Mouse (Mus musculus) CH12.LX (cell line): ENCODE results near the gene Aurkb. TPM values are rescaled to one million over a fixed set of nuclear protein-coding genes. Genes with fewer than 3 reads are reported as not detected.

Experiments
- polyA plus RNA-seq: library from polyadenylated mRNA; unstranded; fragments of >175 nt; gene quantifications from 2 replicates; pipeline ENCODE4 v1.2.1, GENCODE M21; 2012; ENCODE audit warnings: low read depth; ENCODE audit not compliant: insufficient read length
- total RNA-seq, 2 experiments: library from RNA; depleted of rRNA; stranded (reverse); fragments of 300-350 nt in 1 of 2; fragments of >200 nt in 1 of 2; gene quantifications; 2 replicates each; pipeline ENCODE4 v1.2.3; 2012 to 2014

Gene Aurkb
- total and polyA plus RNA-seq, 3 experiments, result 170 to 200 (median 190) TPM

Other genes starting within 250 kb of the Aurkb start
- gene Ndel1, start 173.8 kb upstream of the Aurkb start, total RNA-seq (2012; rRNA removed), result 30.3 and 31.1 TPM in 2 replicates
- gene Ndel1, start 173.8 kb upstream of the Aurkb start, total RNA-seq (2014; rRNA removed), result 46.9 and 47.0 TPM in 2 replicates
- gene Ndel1, start 173.8 kb upstream of the Aurkb start, polyA plus RNA-seq, result 35.2 and 54.4 TPM in 2 replicates
- gene Rnf222, start 157.1 kb upstream of the Aurkb start, total RNA-seq (2012; rRNA removed), result not detected in 2 replicates
- not detected in 2 replicates for gene Rnf222, start 157.1 kb upstream of the Aurkb start, total RNA-seq (2014; rRNA removed)
- not detected in 2 replicates for gene Rnf222, start 157.1 kb upstream of the Aurkb start, polyA plus RNA-seq
- 6,137 and 6,551 TPM in 2 replicates for gene Rpl26, start 144.1 kb upstream of the Aurkb start, total RNA-seq (2012; rRNA removed)
- gene Rpl26, start 144.1 kb upstream of the Aurkb start, total RNA-seq (2014; rRNA removed), result 6,202 and 6,508 TPM in 2 replicates
- gene Rpl26, start 144.1 kb upstream of the Aurkb start, polyA plus RNA-seq, result 3,408 and 4,622 TPM in 2 replicates
- not detected in 2 replicates for gene Odf4, start 118.6 kb upstream of the Aurkb start, total RNA-seq (2012; rRNA removed)
- gene Odf4, start 118.6 kb upstream of the Aurkb start, total RNA-seq (2014; rRNA removed), result not detected in 2 replicates
- gene Odf4, start 118.6 kb upstream of the Aurkb start, polyA plus RNA-seq, result not detected in 2 replicates
- gene Arhgef15, start 88.2 kb upstream of the Aurkb start, total RNA-seq (2012; rRNA removed), result 0.04 TPM in 1 of 2 replicates, not detected in the other
- gene Arhgef15, start 88.2 kb upstream of the Aurkb start, total RNA-seq (2014; rRNA removed), result not detected in 2 replicates
- gene Arhgef15, start 88.2 kb upstream of the Aurkb start, polyA plus RNA-seq, result 0.12 TPM in 1 of 2 replicates, not detected in the other
- gene Slc25a35, start 77.5 kb upstream of the Aurkb start, total RNA-seq (2012; rRNA removed), result 1.6 and 3.9 TPM in 2 replicates
- not detected in 2 replicates for gene Slc25a35, start 77.5 kb upstream of the Aurkb start, total RNA-seq (2014; rRNA removed)
- 0.83 and 1.0 TPM in 2 replicates for gene Slc25a35, start 77.5 kb upstream of the Aurkb start, polyA plus RNA-seq
- gene Rangrf, start 70.5 kb upstream of the Aurkb start, total RNA-seq (2012; rRNA removed), result 106 and 160 TPM in 2 replicates
- gene Rangrf, start 70.5 kb upstream of the Aurkb start, total RNA-seq (2014; rRNA removed), result 154 and 158 TPM in 2 replicates
- 95.5 and 111 TPM in 2 replicates for gene Rangrf, start 70.5 kb upstream of the Aurkb start, polyA plus RNA-seq
- 110 and 132 TPM in 2 replicates for gene Pfas, start 37.2 kb upstream of the Aurkb start, total RNA-seq (2012; rRNA removed)
- gene Pfas, start 37.2 kb upstream of the Aurkb start, total RNA-seq (2014; rRNA removed), result 61.9 and 65.0 TPM in 2 replicates
- 66.5 and 72.9 TPM in 2 replicates for gene Pfas, start 37.2 kb upstream of the Aurkb start, polyA plus RNA-seq
- 40.1 and 44.8 TPM in 2 replicates for gene Ctc1, start 29.7 kb upstream of the Aurkb start, total RNA-seq (2012; rRNA removed)
- gene Ctc1, start 29.7 kb upstream of the Aurkb start, total RNA-seq (2014; rRNA removed), result 20.5 and 22.7 TPM in 2 replicates
- gene Ctc1, start 29.7 kb upstream of the Aurkb start, polyA plus RNA-seq, result 44.1 and 69.8 TPM in 2 replicates
- gene Borcs6, start 14.1 kb downstream of the Aurkb start, total RNA-seq (2012; rRNA removed), result 9.7 and 11.1 TPM in 2 replicates
- 5.1 and 7.3 TPM in 2 replicates for gene Borcs6, start 14.1 kb downstream of the Aurkb start, total RNA-seq (2014; rRNA removed)
- gene Borcs6, start 14.1 kb downstream of the Aurkb start, polyA plus RNA-seq, result 5.4 and 6.2 TPM in 2 replicates
- gene Tmem107, start 25.2 kb downstream of the Aurkb start, total RNA-seq (2012; rRNA removed), result 24.4 and 30.1 TPM in 2 replicates
- gene Tmem107, start 25.2 kb downstream of the Aurkb start, total RNA-seq (2014; rRNA removed), result 20.3 and 31.3 TPM in 2 replicates
- gene Tmem107, start 25.2 kb downstream of the Aurkb start, polyA plus RNA-seq, result 13.4 and 22.6 TPM in 2 replicates
- 8.0 and 8.2 TPM in 2 replicates for gene Vamp2, start 42.8 kb downstream of the Aurkb start, total RNA-seq (2012; rRNA removed)
- gene Vamp2, start 42.8 kb downstream of the Aurkb start, total RNA-seq (2014; rRNA removed), result 1.3 and 1.4 TPM in 2 replicates
- gene Vamp2, start 42.8 kb downstream of the Aurkb start, polyA plus RNA-seq, result 26.0 and 26.7 TPM in 2 replicates
- gene Per1, start 49.6 kb downstream of the Aurkb start, total RNA-seq (2012; rRNA removed), result 11.5 and 11.8 TPM in 2 replicates
- 2.8 and 3.2 TPM in 2 replicates for gene Per1, start 49.6 kb downstream of the Aurkb start, total RNA-seq (2014; rRNA removed)
- gene Per1, start 49.6 kb downstream of the Aurkb start, polyA plus RNA-seq, result 37.9 and 38.3 TPM in 2 replicates
- gene Hes7, start 74.8 kb downstream of the Aurkb start, total RNA-seq (2012; rRNA removed), result 0.04 TPM in 1 of 2 replicates, not detected in the other
- gene Hes7, start 74.8 kb downstream of the Aurkb start, total RNA-seq (2014; rRNA removed), result not detected in 2 replicates
- gene Hes7, start 74.8 kb downstream of the Aurkb start, polyA plus RNA-seq, result not detected in 2 replicates
- gene 9130213A22Rik, start 76.9 kb downstream of the Aurkb start, total RNA-seq (2012; rRNA removed), result not detected in 2 replicates
- not detected in 2 replicates for gene 9130213A22Rik, start 76.9 kb downstream of the Aurkb start, total RNA-seq (2014; rRNA removed)
- not detected in 2 replicates for gene 9130213A22Rik, start 76.9 kb downstream of the Aurkb start, polyA plus RNA-seq
- gene Aloxe3, start 80.2 kb downstream of the Aurkb start, total RNA-seq (2012; rRNA removed), result 0.13 TPM in 1 of 2 replicates, not detected in the other
- gene Aloxe3, start 80.2 kb downstream of the Aurkb start, total RNA-seq (2014; rRNA removed), result not detected in 2 replicates
- 0.19 and 0.23 TPM in 2 replicates for gene Aloxe3, start 80.2 kb downstream of the Aurkb start, polyA plus RNA-seq
- gene Alox12b, start 111.3 kb downstream of the Aurkb start, total RNA-seq (2012; rRNA removed), result not detected in 2 replicates
- gene Alox12b, start 111.3 kb downstream of the Aurkb start, total RNA-seq (2014; rRNA removed), result not detected in 2 replicates
- not detected in 2 replicates for gene Alox12b, start 111.3 kb downstream of the Aurkb start, polyA plus RNA-seq
- gene Alox8, start 152.2 kb downstream of the Aurkb start, total RNA-seq (2012; rRNA removed), result 0.30 and 0.50 TPM in 2 replicates
- not detected in 2 replicates for gene Alox8, start 152.2 kb downstream of the Aurkb start, total RNA-seq (2014; rRNA removed)
- gene Alox8, start 152.2 kb downstream of the Aurkb start, polyA plus RNA-seq, result 0.10 TPM in 1 of 2 replicates, not detected in the other
- not detected in 2 replicates for gene Gucy2e, start 191.4 kb downstream of the Aurkb start, total RNA-seq (2012; rRNA removed)
- 0.03 TPM in 1 of 2 replicates, not detected in the other for gene Gucy2e, start 191.4 kb downstream of the Aurkb start, total RNA-seq (2014; rRNA removed)
- not detected in 2 replicates for gene Gucy2e, start 191.4 kb downstream of the Aurkb start, polyA plus RNA-seq